Mouse (Mus musculus) CD8-positive naive resting alpha-beta T cell, adult 57 days (primary cell): ENCODE data around the gene Cdca5. TPM values are rescaled to one million over a fixed set of nuclear protein-coding genes. Genes with fewer than 3 reads are reported as not detected.

Experiments used
- total RNA-seq: library from RNA; stranded (reverse); gene quantifications from one replicate; pipeline ENCODE4 v1.2.4, GENCODE M21; 2023

Cdca5 gene
- 0.89 TPM for total RNA-seq

DNA sequence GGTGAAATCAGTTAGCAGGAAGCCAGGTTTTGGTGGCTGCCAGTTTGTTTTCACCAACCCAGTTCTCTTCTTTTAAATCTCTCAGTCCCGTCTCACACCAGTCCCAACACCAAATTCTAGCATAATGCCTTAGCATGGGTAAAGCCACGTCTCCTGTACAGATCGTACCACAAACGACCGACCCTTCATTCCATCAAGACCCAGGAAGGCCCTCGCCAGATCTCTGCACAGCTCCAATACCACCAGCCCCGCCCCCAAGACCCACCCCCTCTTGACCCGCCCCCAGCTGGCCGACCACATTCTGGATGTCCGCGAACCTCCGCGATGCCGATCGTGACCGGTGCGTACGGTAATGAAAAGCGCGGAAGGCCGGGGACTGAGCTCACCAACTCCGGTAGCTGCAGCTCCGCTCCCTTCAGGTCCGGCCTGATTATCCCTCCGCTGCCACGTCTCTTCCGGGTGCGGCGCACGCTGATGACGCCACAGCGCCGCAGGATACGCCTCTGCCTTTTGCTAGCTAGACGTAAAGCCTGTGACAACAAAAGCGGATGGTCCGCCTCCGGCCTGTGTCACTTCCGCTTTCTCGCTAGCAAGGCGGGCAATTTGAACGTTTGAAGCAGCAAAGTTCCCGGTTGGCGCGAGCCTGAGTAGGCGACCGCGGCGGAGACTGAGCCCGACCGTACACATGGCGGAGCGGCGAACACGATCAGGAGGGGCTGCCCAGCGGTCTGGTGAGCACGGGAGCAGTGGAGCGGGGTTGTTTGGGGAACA is at the start of gene Cdca5, which contains the start of gene Zfpl1:
Cdca5 (plus strand) TSS at position 506 of the 771 bp plus-strand sequence.
Zfpl1 (minus strand) TSS at position 479 of the 771 bp plus-strand sequence.

DNA sequence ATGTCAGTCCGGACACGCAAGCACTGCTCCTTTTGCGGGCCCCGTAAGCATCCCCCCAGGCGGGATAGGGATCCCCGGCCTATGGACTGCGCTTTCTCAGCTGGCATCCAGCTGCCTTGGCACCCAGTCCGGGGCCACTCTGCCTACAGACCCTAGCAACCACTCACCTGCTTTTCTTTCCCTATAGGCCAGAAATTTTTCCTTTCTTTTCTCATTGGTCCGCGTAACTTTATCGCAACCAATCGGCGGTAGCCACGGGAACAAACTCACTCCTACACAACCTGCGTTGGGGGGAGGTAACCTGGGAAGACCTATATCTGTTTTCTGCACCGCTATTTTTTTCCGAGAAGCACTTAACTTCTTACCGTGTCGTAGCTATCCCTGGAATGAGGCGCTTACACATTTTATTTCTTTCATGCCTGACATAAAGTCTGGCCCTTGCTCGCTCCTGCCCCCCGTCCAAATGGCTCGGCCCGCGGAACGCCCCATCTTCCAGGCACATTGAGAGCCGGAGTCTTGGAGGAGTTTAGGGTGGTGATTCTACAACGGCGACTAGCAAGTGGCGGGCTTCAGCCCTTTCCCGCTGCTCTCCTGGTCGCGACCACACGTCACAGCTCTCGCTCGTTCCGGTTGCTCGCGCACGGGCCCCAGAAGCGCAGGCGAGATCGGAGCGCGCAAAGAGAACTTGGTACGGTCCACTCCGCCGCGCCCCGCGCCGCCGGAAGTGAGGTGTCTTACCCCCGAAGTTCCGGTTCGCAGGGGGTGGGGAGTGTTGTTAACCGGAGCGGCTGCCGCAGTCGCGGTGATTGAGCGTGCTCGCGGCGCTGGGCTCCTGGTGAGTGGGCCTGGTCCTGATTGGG is 38.3 kb upstream of the Cdca5 start, which contains the start of gene Syvn1:
Syvn1 (plus strand) TSS at position 283 of the 860 bp plus-strand sequence.

DNA sequence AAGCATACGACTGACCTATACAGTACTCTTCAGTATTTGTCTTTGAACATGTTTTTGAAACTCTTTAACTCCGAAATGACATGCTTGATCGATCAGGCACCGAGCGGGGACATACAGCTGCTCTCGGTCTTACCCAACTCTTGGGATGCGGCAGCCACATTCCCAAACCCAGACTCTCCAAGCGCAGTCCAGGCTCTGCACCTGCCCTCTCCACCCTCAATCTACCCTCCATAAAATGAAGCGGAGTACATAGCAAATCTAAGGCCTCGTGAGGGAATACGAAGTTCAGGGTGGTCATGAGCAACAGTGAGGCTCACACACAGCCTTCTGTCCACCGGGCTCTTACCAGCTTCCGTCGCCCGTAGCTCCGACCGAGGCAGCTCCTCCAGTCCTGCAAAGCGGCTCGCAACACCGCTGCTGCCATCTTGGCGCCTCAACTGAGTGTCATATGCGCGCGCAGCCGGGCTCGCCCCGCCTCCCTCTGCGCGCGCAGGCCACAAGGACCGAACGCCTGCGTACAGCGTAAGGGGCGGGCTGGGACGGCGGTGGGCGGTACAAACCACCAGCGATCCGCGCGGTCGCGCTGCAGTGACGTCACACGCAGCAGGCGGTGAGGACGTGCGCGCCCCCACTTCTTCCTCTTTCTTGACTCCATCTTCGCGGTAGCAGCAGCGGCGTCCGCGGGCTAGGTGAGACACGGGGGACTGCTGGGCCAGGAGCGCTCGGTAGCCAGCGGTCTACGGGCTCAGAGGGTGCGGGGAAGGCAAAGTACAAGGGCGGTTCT is 27.3 kb upstream of the Cdca5 start, which contains the start of the genes Mrpl49 and Fau:
Mrpl49 (minus strand) TSS at position 473 of the 784 bp plus-strand sequence.
Fau (plus strand) TSS at position 532 of the 784 bp plus-strand sequence.

DNA sequence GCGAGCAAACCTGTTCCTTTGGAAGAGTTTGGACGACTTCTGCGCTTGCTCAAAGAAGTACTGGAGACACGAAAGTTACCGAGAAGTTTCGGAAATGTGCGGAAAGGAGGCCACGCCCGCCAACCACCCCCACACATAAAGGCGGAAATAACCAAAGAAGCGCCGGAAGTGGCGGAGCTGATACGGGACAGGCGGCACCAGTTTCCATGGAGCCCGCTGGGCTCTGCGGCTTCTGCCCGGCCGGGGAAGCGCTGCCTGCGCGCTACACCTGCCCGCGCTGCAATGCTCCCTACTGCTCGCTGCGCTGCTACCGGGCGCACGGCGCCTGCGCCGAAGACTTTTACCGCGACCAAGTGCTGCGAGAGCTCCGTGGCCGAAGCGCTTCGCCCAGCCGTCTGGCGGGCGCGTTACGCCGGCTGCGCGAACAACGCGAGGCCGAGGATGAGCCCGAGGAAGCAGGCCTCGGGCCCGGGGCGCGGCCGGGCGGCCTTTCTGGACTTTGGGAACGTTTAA is 23.7 kb upstream of the Cdca5 start, which contains the start of gene Znhit2:
Znhit2 (plus strand) TSS at position 172 of the 513 bp plus-strand sequence.

DNA sequence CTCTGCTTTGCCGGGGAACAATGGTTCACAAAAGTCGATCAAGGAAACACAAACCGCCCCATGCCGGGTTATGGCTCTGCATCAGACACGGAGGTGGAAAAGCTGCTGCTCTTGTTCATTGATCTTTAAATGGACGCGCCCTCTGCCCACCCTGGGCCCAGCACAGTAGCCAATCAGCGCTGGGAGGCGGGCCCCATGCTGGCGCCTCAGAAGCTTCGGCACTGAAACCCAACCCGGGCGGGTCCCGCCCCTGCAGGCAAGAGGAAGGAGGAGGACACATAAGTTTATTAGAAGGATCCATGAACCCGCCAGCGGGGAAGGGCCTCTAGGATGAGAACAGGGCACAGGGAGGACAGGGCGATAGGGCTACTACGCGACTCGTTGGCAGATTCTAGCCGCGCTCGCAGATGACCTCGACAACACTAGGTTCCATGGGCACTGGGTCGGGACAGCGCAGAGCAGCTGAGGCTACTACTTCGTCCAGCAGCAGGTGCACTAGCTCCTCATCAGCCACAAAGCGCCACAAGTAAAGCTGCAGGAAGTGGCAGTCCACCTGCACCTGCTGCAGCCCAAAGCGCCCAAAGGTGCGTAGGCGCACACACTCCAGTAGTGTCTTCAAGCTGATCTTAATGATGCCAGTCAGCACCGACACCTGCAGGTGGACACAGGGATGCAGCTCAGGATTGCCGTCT is 16.9 kb upstream of the Cdca5 start, which contains the start of gene Tm7sf2:
Tm7sf2 (minus strand) TSS at position 650 of the 692 bp plus-strand sequence.

DNA sequence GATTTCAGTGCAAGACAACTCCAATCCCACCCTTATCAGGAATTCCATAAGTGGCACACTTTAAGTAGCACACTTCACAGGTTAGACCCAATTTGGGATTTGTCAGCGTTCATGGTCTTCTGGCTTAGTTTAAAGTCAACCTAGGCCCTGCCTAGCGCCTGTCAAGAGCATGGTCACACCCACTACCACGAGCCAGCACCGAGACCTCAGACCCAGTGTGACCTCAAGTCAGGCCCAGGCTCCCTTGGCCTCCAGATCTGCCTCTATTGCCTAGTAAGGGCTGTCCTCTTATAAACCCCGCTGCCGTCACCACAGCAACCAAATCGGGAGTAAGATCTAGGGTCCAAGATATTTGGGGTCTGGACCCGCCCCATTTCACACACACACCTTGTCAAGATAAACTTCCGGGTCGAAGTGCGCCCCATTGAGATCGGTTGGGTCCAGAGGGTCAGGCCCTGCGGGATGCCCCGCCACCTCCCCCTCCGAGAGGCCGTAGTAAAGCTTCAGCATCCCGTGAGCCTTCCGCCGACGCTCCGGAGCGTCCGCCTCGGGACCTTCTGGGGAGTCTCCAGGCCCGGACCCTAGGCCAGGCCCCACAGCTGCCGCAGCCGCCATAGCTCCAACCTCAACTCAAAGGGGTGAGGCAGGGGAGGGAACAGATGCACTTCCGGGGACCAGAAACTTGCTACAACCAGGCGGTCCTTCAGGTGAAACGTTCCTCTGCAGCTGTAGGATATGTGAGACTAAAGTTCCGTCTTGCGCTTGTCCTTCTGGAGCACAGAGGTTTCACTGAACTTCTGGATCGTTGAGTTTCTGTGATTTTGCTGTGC is 8.0 kb upstream of the Cdca5 start, which contains the start of gene Vps51:
Vps51 (minus strand) TSS at position 668 of the 830 bp plus-strand sequence.

DNA sequence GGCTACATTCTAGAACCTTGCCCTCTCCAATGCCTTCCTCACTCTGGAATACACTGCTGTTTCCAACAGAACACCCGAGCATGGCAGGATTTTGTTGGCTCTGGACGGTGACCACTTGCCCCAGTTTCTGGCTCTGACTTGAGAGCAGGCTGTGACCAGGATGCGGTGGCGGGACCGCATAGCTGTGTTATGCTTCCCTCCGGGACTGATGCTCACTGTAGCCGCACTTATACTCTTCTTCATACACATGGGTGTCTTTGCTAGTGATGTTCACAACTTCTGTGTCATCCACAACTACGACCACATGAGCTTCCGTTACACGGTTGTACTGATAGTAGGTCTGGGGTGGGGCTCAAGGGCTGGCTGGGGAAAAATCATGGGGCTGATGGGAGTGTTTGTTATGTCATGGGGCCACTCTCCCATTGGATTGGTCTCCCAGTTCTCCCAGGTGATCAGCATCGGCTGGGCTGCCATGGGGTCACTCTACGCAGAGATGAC is 4.8 kb upstream of the Cdca5 start, which contains the start of gene Tmem262:
Tmem262 (plus strand) TSS at position 51 of the 498 bp plus-strand sequence.

DNA sequence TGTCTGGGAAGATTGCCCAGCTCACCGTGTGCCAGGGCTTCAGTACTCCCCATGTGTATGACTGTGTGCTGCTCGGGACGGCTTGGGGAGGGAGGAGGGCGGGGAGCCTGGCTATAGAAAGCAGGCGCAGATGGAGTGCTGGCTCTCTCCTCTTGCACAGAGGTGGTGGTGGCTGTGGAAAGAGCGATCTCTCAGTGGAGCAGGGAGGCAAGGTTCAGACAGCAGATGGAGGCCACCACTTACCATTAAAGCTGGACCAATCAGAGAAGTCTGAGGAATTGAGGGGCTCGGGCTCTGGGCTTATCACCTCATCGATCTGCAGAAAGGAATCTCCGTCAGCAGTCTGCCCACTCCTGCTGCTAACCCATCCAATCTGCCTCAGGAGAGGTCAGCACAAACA is 2.6 kb upstream of the Cdca5 start, which contains the start of gene Gm28374:
Gm28374 (minus strand) TSS at position 101 of the 400 bp plus-strand sequence.

DNA sequence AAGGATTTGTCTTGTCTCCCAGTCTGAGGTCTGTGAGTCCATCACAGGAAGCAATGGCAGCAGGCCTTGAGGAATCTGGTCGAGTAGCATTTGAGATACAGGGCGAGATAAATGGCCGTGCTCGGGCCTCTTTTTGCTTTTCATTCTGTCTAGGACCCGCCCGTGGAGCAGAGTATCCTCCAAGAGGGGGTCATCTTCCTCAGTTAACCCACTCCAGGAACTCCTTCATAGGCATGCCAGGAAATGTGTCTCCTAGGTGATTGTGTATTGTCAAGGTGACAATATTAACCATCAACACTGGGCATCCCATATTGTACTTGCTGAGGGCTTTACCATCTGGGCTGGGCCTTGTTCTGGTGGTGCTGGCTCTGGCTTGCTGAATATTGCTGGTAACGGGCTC is 9.3 kb downstream of the Cdca5 start, which contains the start of gene AC131692.1:
AC131692.1 (plus strand) TSS at position 301 of the 400 bp plus-strand sequence.

DNA sequence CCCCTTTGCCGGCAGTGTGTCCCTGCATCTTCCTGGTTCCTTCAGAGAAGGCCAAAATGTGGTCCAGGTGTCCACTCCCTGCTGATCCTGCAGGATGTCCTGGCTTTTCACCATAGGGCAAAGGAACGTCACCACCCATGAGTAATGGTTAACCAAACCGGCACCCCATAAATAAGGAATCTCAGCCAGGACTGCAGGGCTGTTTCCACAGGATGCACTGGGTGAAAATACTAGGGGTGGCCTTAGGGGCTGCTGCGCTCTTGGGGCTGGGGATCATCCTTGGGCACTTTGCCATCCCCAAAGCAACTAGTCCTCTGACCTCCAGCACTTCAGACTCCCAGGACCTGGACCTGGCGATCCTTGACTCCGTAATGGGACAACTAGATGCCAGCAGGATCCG is 20.8 kb downstream of the Cdca5 start, which contains the start of gene Naaladl1:
Naaladl1 (plus strand) TSS at position 197 of the 400 bp plus-strand sequence.

DNA sequence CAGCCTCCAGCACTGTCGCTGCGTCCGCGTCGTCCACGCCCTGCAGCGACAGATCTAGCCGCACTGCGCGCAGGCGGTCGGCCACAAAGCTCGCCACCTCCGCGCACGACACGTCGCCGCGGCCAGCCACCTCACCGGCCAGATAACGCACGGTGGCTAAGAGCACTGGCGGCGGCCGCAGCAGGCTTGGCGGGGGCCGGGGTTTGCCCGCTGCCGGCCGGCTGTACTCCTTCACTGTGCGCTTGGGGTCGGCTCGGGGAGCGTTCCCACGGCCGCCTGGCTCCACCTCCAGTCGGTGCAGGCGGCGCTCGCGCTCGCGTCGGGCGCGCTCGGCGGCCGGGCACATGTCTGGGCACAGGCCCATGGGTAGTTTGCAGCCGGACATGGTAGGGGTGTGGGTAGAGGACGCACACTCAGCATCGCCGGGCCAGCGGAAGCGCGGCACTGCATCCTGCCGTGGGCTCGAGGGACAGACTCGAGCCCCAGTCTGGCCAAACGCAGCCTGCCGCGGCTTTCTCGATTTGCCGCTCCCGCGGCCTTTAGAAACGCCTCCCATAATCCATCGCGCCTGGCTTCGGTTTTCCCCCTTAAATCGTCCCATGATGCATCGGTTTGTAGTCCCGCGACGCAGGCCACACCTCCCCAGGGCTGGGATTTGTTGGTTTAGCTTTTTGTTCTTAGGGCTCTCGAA is 33.3 kb downstream of the Cdca5 start, which contains the start of gene Sac3d1:
Sac3d1 (minus strand) TSS at position 665 of the 691 bp plus-strand sequence.

DNA sequence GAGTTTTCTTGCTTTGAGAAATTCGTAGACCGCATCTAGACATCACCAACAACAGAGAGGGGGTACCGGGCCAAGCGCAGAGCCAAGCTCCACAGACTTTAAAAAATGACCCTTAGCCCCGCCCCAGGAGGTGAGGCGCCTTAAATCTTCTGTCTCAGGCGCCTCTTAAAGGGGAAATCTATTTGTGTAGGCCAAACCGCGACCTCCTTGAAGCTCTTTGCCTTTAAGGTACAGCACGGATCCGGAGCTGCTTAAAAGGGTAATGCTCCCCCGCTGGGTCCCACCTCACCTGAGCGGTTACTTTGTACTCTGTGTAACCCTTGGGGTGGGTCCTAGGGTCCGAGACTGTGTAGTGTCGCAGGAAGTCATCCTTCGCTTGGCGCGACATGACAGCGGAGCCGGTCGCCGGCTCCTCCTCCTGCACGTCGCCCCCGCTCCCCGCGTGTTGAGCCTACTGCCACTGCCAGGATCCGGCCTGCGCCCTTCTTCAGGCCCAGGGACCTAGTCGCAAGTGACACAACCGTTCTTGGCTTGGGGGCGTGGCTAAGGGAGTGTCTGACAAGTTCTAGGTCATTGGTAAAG is 43.1 kb downstream of the Cdca5 start, which contains the start of gene Snx15:
Snx15 (minus strand) TSS at position 545 of the 582 bp plus-strand sequence.

DNA sequence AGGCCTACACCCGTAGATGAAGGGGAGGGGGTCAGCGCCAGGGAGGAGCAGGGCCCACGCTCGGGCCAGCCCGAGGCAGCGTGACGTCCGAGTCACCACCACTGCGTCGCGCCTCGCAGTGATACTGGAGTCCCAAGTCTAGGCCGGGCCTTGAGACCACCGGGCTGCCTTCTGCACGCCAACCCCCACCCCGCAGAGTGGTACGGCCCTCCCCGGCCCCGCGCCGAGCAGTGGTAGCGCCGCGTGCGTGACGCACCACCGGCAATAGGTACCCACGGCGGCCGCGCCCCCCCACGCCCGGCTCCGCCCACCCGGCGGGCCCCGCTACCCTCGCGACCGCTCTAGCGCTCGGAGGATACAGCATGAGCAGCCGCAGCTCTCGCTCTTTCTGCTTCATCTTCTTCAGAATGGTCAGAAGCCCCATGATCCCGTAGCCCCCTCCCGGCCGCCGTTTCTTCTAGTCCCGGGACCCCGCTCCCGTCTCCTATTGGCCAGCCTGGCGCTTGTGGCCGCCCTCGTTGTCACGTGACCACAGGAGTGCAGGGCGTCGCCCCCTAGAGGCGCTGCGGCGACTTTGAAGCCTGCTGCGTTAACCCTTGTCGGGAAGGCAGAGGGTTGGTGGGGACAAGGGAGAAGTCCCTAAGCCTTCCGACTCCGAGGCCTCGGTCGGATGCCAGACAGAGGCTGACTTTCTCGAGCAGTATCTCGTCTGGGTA is 56.1 kb downstream of the Cdca5 start, which contains the start of gene Batf2:
Batf2 (plus strand) TSS at position 306 of the 716 bp plus-strand sequence.

DNA sequence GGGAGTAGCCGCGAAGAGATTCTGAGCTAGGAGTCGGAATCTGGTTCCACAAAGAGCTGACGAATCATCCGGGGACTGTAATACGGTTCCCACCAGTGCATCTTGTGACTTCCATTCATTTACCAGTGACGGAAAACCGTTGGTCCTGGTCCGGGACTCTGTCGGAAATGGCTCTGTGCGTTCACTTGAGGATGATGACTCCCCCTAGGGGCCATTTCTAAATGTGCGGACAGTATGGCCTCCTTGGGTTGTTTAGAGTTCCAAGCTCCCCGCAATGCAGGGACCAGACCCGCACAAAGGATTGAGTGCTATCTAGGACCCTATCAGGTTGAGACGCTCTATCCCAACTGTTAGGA is 56.6 kb downstream of the Cdca5 start, which contains the start of gene Arl2:
Arl2 (minus strand) TSS at position 155 of the 356 bp plus-strand sequence.

